Mouse (Mus musculus): ENCODE measurements around the gene Akr1c13. TPM values are rescaled to one million over a fixed set of nuclear protein-coding genes. Genes with fewer than 3 reads are reported as not detected.
"Not testable (repeated sequence)": the region's sequence is repeated elsewhere in the genome, so short reads cannot be mapped to it uniquely, and the experiment has no call there.

Gene Akr1c13
- under 1 TPM; 0.36 to 0.51 TPM for total RNA-seq (2021)
- long read RNA-seq, experiment 1: 0 reads
- long read RNA-seq, experiment 2: 0 reads

- no peak for DNase-seq
These were observed at the start of gene Akr1c13 for GRCm38 (mm10) chr13:4190904-4191303. Gene Akr1c13 (plus strand): TSS chr13:4191150.

- DNase-seq: no peak
These were observed 46.7 kb upstream of the Akr1c13 start for GRCm38 (mm10) chr13:4144261-4144660.

- DNase-seq: no peak
These were observed 40.4 kb upstream of the Akr1c13 start, which contains the start of gene Akr1c18 for GRCm38 (mm10) chr13:4150518-4150917. Gene Akr1c18 (minus strand): TSS chr13:4150654.

- no peak for DNase-seq
These were observed 38.0 kb upstream of the Akr1c13 start for GRCm38 (mm10) chr13:4152908-4153307.

- DNase-seq: no peak
These were observed 37.4 kb upstream of the Akr1c13 start for GRCm38 (mm10) chr13:4153593-4153992.

- DNase-seq: no peak
These were observed 35.7 kb upstream of the Akr1c13 start for GRCm38 (mm10) chr13:4155286-4155685.

- DNase-seq: no peak
These were observed 22.9 kb upstream of the Akr1c13 start for GRCm38 (mm10) chr13:4168006-4168405.

- DNase-seq: no peak
These were observed 18.0 kb upstream of the Akr1c13 start for GRCm38 (mm10) chr13:4172978-4173377.

- DNase-seq: not testable (repeated sequence)
These were observed 9.6 kb upstream of the Akr1c13 start for GRCm38 (mm10) chr13:4181321-4181720.

GRCm38 (mm10) chr13:4183116-4183515 is 7.8 kb upstream of the Akr1c13 start:
- no peak for DNase-seq

GRCm38 (mm10) chr13:4186641-4187411 is 4.1 kb upstream of the Akr1c13 start:
- not testable (repeated sequence) for DNase-seq

- no peak for DNase-seq
These were observed 2.8 kb upstream of the Akr1c13 start for GRCm38 (mm10) chr13:4188174-4188573.

- DNase-seq: no peak
These were observed 1.6 kb downstream of the Akr1c13 start for GRCm38 (mm10) chr13:4192511-4192910.

- no peak for DNase-seq
These were observed 15.4 kb downstream of the Akr1c13 start for GRCm38 (mm10) chr13:4206147-4206903.

- no peak for DNase-seq
These were observed 20.8 kb downstream of the Akr1c13 start for GRCm38 (mm10) chr13:4211560-4212299.

GRCm38 (mm10) chr13:4212309-4212708 is 21.4 kb downstream of the Akr1c13 start:
- no peak for DNase-seq

- not testable (repeated sequence) for DNase-seq
These were observed 24.5 kb downstream of the Akr1c13 start for GRCm38 (mm10) chr13:4215496-4215895.

- DNase-seq: no peak
These were observed 37.5 kb downstream of the Akr1c13 start, which contains the start of gene Akr1c19 for GRCm38 (mm10) chr13:4228441-4228840. Gene Akr1c19 (plus strand): TSS chr13:4228700.

- no peak for DNase-seq
These were observed 40.1 kb downstream of the Akr1c13 start for GRCm38 (mm10) chr13:4230841-4231623.

- no peak for DNase-seq
These were observed 42.2 kb downstream of the Akr1c13 start for GRCm38 (mm10) chr13:4233135-4233534.

- DNase-seq: no peak
These were observed 42.7 kb downstream of the Akr1c13 start for GRCm38 (mm10) chr13:4233536-4234172.
